Mouse (Mus musculus) thymus, adult 2 months (tissue): ENCODE data around the gene Rnf212b. TPM values are rescaled to one million over a fixed set of nuclear protein-coding genes. Genes with fewer than 3 reads are reported as not detected.

Source experiments
- DNase-seq: peaks from one replicate; pipeline ENCODE4 v3.0.0; 2021
- H3K27ac ChIP-seq: fragments of 200-500 bp; 2 replicates; pipeline ENCODE4 v1.5.1; 2012; ENCODE audit warnings: low read length, control low read depth; ENCODE audit not compliant: control insufficient read depth, insufficient read depth
- H3K27me3 ChIP-seq: fragments of 200-500 bp; 2 replicates; pipeline ENCODE4 v1.6.1; 2012; ENCODE audit warnings: mild to moderate bottlenecking, low read length, moderate library complexity, mixed read lengths; ENCODE audit not compliant: control insufficient read depth, insufficient read depth
- H3K36me3 ChIP-seq: fragments of 200-500 bp; 2 replicates; pipeline ENCODE4 v1.6.1; 2012; ENCODE audit warnings: mild to moderate bottlenecking, low read length, moderate library complexity; ENCODE audit not compliant: control insufficient read depth, insufficient read depth
- H3K4me1 ChIP-seq: fragments of 200-500 bp; replicated peaks from 2 replicates; pipeline ENCODE4 v1.6.1; 2012; ENCODE audit warnings: low read length; ENCODE audit not compliant: control insufficient read depth, insufficient read depth
- H3K4me3 ChIP-seq: fragments of 200-500 bp; 2 replicates; pipeline ENCODE4 v1.5.1; 2012; ENCODE audit warnings: mild to moderate bottlenecking, low read length, control low read depth, moderate library complexity; ENCODE audit not compliant: control insufficient read depth, insufficient read depth
- CTCF ChIP-seq: fragments of 200-500 bp; IDR thresholded peaks from 2 replicates; pipeline ENCODE4 v1.5.1; 2012; ENCODE audit warnings: mild to moderate bottlenecking, control low read depth, low read length, moderate library complexity, borderline replicate concordance; ENCODE audit not compliant: control insufficient read depth, poor library complexity, insufficient read depth; ENCODE audit errors: extremely low read depth
- POLR2A ChIP-seq: fragments of 200-500 bp; IDR thresholded peaks from 2 replicates; pipeline ENCODE4 v1.6.1; 2012; ENCODE audit warnings: mild to moderate bottlenecking, low read length, control low read depth, moderate library complexity; ENCODE audit not compliant: control insufficient read depth, poor library complexity, insufficient read depth; ENCODE audit errors: extremely low read depth
- WGBS: fragments of 180-500 bp; shearing (Covaris S2); methylation state at CpG from one replicate; pipeline ENCODE4 v1.1.7; 2018; 5-methylcytosine and 5-hydroxymethylcytosine counted together
- polyA plus RNA-seq: library from polyadenylated mRNA; depleted of rRNA; stranded (reverse); fragments of >200 nt; gene quantifications from 2 replicates; pipeline ENCODE4 v1.2.3, GENCODE M21; 2012

Rnf212b gene
- polyA plus RNA-seq, 1 experiment = 0.15 TPM

GRCm38 (mm10) chr14:54808718-54809667 is 4.9 kb upstream of the Rnf212b start:
- Histone ChIP-seq H3K27me3 (no peaks in the 10 kb centered on the region), H3K36me3 (no peaks in the 10 kb centered on the region), H3K27ac (no peak overlapping the region), H3K4me1 (no peaks in the 10 kb centered on the region), H3K4me3 (no peak overlapping the region)
- WGBS = 62% methylated on average over 4 of the region's 4 CpGs
- DNase-seq = no peak
- no peak for TF ChIP-seq CTCF
- no peak for TF ChIP-seq POLR2A

GRCm38 (mm10) chr14:54809668-54810033 is 4.3 kb upstream of the Rnf212b start:
- Histone ChIP-seq H3K4me1 (no peaks in the 10 kb centered on the region), H3K4me3 (no peak overlapping the region), H3K36me3 (no peaks in the 10 kb centered on the region), H3K27me3 (no peaks in the 10 kb centered on the region), H3K27ac (no peak overlapping the region)
- no peak for DNase-seq
- TF ChIP-seq POLR2A = no peak
- no peak for TF ChIP-seq CTCF
- WGBS = 95% methylated on average over 3 of the region's 3 CpGs

GRCm38 (mm10) chr14:54815737-54816136 is 1.8 kb downstream of the Rnf212b start:
- Histone ChIP-seq H3K4me3 (no peak overlapping the region), H3K4me1 (no peaks in the 10 kb centered on the region), H3K27ac (no peak overlapping the region), H3K36me3 (no peaks in the 10 kb centered on the region), H3K27me3 (no peaks in the 10 kb centered on the region)
- WGBS = 66% methylated on average over 3 of the region's 3 CpGs
- TF ChIP-seq POLR2A (no peak), CTCF (no peak)
- no peak for DNase-seq

- Histone ChIP-seq H3K4me1 (no peaks in the 10 kb centered on the region), H3K27me3 (no peaks in the 10 kb centered on the region), H3K27ac (no peak overlapping the region), H3K36me3 (no peaks in the 10 kb centered on the region), H3K4me3 (no peak overlapping the region)
- peak; percentile 34 for DNase-seq
- no peak for TF ChIP-seq CTCF
- TF ChIP-seq POLR2A = no peak
- 46% methylated on average over 2 of the region's 2 CpGs for WGBS
Measured at GRCm38 (mm10) chr14:54817791-54818190, 3.9 kb downstream of the Rnf212b start.

- 95% methylated on average over 2 of the region's 2 CpGs for WGBS
- H3K4me1 ChIP-seq = no peaks in the 10 kb centered on the region
- H3K36me3 ChIP-seq = no peaks in the 10 kb centered on the region
- H3K27ac ChIP-seq = no peak overlapping the region
- H3K4me3 ChIP-seq = no peak overlapping the region
- TF ChIP-seq POLR2A = no peak
- TF ChIP-seq CTCF = no peak
- DNase-seq = no peak
- no peaks in the 10 kb centered on the region for H3K27me3 ChIP-seq
Measured at GRCm38 (mm10) chr14:54822301-54822700, 8.4 kb downstream of the Rnf212b start.

- Histone ChIP-seq H3K27me3 (no peaks in the 10 kb centered on the region), H3K36me3 (no peaks in the 10 kb centered on the region), H3K4me1 (no peaks in the 10 kb centered on the region), H3K27ac (no peak overlapping the region), H3K4me3 (no peak overlapping the region)
- no peak for DNase-seq
- WGBS = 96% methylated on average over 1 of the region's 1 CpGs
- TF ChIP-seq POLR2A = no peak
- no peak for TF ChIP-seq CTCF
Measured at GRCm38 (mm10) chr14:54823716-54824115, 9.8 kb downstream of the Rnf212b start.

GRCm38 (mm10) chr14:54843461-54843860 is 29.5 kb downstream of the Rnf212b start:
- no peaks in the 10 kb centered on the region for H3K4me1 ChIP-seq
- H3K27me3 ChIP-seq = no peaks in the 10 kb centered on the region
- no peaks in the 10 kb centered on the region for H3K36me3 ChIP-seq
- no peak overlapping the region for H3K27ac ChIP-seq
- no peak for TF ChIP-seq POLR2A
- TF ChIP-seq CTCF = no peak
- DNase-seq = no peak
- WGBS = 1% methylated on average over 4 of the region's 4 CpGs
- no peak overlapping the region for H3K4me3 ChIP-seq

GRCm38 (mm10) chr14:54855726-54856125 is 41.8 kb downstream of the Rnf212b start:
- no peak overlapping the region for H3K4me3 ChIP-seq
- H3K27me3 ChIP-seq = no peaks in the 10 kb centered on the region
- H3K36me3 ChIP-seq = no peaks in the 10 kb centered on the region
- no peaks in the 10 kb centered on the region for H3K4me1 ChIP-seq
- TF ChIP-seq POLR2A = no peak
- TF ChIP-seq CTCF = no peak
- whole genome bisulfite sequencing = 97% methylated on average over 3 of the region's 3 CpGs
- DNase-seq = no peak
- no peak overlapping the region for H3K27ac ChIP-seq
